Mouse (Mus musculus) liver, embryonic 15.5 days (tissue): ENCODE results near the gene Ppp1cc. TPM values are rescaled to one million over a fixed set of nuclear protein-coding genes. Genes with fewer than 3 reads are reported as not detected.
"Not testable (repeated sequence)": the region's sequence is repeated elsewhere in the genome, so short reads cannot be mapped to it uniquely, and the experiment has no call there.

Experiments
- ATAC-seq: fragments of 200-750 bp; cut with Nextera tagmentation; 2 replicates; pipeline ENCODE4 v1.8.0; 2017; ENCODE audit warnings: moderate number of reproducible peaks, mild to moderate bottlenecking, moderate library complexity; ENCODE audit not compliant: insufficient read depth
- H3K27ac ChIP-seq: fragments of 300-500 bp; sonication (generic); replicated peaks from 2 replicates; pipeline ENCODE4 v1.5.1; 2015; ENCODE audit warnings: mild to moderate bottlenecking, inconsistent platforms
- H3K27me3 ChIP-seq: fragments of 300-500 bp; sonication (generic); 2 replicates; pipeline ENCODE4 v1.6.1; 2015; ENCODE audit warnings: mild to moderate bottlenecking, inconsistent platforms
- H3K36me3 ChIP-seq: fragments of 300-500 bp; sonication (generic); replicated peaks from 2 replicates; pipeline ENCODE4 v1.6.1; 2015; ENCODE audit warnings: moderate library complexity, mild to moderate bottlenecking, inconsistent platforms
- H3K4me1 ChIP-seq: fragments of 300-500 bp; sonication (generic); replicated peaks from 2 replicates; pipeline ENCODE4 v1.6.1; 2015; ENCODE audit warnings: inconsistent platforms
- H3K4me2 ChIP-seq: fragments of 300-500 bp; sonication (generic); 2 replicates; pipeline ENCODE4 v1.6.1; 2015; ENCODE audit warnings: moderate library complexity, mild to moderate bottlenecking, inconsistent platforms
- H3K4me3 ChIP-seq: fragments of 300-500 bp; sonication (generic); replicated peaks from 2 replicates; pipeline ENCODE4 v1.5.1; 2015; ENCODE audit warnings: mild to moderate bottlenecking, inconsistent platforms
- H3K9ac ChIP-seq: fragments of 300-500 bp; sonication (generic); 2 replicates; pipeline ENCODE4 v1.6.1; 2015; ENCODE audit warnings: moderate library complexity, mild to moderate bottlenecking, inconsistent platforms
- H3K9me3 ChIP-seq: fragments of 300-500 bp; sonication (generic); replicated peaks from 2 replicates; pipeline ENCODE4 v1.6.1; 2016; ENCODE audit warnings: inconsistent platforms
- WGBS: fragments of 180-500 bp; shearing (Covaris S2); methylation state at CpG from one replicate; pipeline ENCODE4 v1.1.7; 2015; ENCODE audit warnings: mixed read lengths; ENCODE audit not compliant: insufficient replicate concordance; 5-methylcytosine and 5-hydroxymethylcytosine counted together
- polyA plus RNA-seq: library from polyadenylated mRNA; unstranded; fragments of >200 nt; fragmentation: Nextera tagmentation; extraction: Ambion mirVana; gene quantifications from 2 replicates; pipeline ENCODE4 v1.2.1, GENCODE M21; 2015

Ppp1cc gene
- polyA plus RNA-seq, 1 experiment from 2014 or later, result 142 TPM

GRCm38 (mm10) chr5:122171058-122171457 lies 13.0 kb downstream of the Ppp1cc start:
- peaks cover 89% of the 10 kb centered on the region for H3K36me3 ChIP-seq
- no peak overlapping the region for H3K27ac ChIP-seq
- ATAC-seq, result no peak

DNA sequence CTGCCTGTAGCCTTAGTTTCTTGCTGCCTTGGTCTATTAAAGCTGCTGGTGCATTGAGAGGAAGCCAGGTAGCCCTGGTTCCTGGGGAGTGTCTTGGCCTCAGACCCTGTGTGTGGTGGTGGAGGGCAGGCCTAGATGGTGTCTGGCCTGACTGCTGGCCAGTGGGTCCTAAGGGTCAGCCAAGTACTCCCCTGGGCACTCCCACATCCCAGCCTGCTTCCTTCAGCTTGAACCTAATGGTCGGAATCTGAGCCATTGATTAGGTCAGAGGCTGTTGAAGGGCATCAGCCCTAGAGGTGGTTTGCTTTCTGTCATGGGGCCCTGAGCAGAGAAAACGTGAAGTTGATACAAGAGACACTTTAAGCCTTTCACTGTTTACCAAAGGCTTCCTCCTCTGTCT lies 17.3 kb downstream of the Ppp1cc start:
- H3K4me2 ChIP-seq, result no peak overlapping the region
- peaks cover 59% of the 10 kb centered on the region for H3K36me3 ChIP-seq
- no peaks in the 10 kb centered on the region for H3K4me1 ChIP-seq
- H3K27ac ChIP-seq, result no peak overlapping the region
- WGBS, result 55% methylated on average over 2 of the region's 2 CpGs
- ATAC-seq, result no peak
- no peaks in the 10 kb centered on the region for H3K27me3 ChIP-seq
- H3K9ac ChIP-seq, result no peak overlapping the region
- H3K4me3 ChIP-seq, result no peak overlapping the region
- H3K9me3 ChIP-seq, result no peaks in the 10 kb centered on the region

More at GRCm38 (mm10) chr5:122171058-122171457, 13.0 kb downstream of the Ppp1cc start:
- WGBS, result 93% methylated on average over 8 of the region's 8 CpGs
- Histone ChIP-seq H3K4me1 (peaks cover 10% of the 10 kb centered on the region), H3K4me2 (no peak overlapping the region), H3K9me3 (no peaks in the 10 kb centered on the region), H3K4me3 (no peak overlapping the region), H3K9ac (no peak overlapping the region), H3K27me3 (no peaks in the 10 kb centered on the region)

- H3K4me3 ChIP-seq, result no peak overlapping the region
- H3K4me1 ChIP-seq, result no peaks in the 10 kb centered on the region
- ATAC-seq, result no peak
- WGBS, result 67% methylated on average over 7 of the region's 7 CpGs
- no peaks in the 10 kb centered on the region for H3K27me3 ChIP-seq
- no peak overlapping the region for H3K27ac ChIP-seq
- H3K36me3 ChIP-seq, result peaks cover 54% of the 10 kb centered on the region
- H3K9ac ChIP-seq, result no peak overlapping the region
- no peak overlapping the region for H3K4me2 ChIP-seq
- H3K9me3 ChIP-seq, result no peaks in the 10 kb centered on the region
Observed at GRCm38 (mm10) chr5:122175961-122176360, 17.9 kb downstream of the Ppp1cc start.

DNA sequence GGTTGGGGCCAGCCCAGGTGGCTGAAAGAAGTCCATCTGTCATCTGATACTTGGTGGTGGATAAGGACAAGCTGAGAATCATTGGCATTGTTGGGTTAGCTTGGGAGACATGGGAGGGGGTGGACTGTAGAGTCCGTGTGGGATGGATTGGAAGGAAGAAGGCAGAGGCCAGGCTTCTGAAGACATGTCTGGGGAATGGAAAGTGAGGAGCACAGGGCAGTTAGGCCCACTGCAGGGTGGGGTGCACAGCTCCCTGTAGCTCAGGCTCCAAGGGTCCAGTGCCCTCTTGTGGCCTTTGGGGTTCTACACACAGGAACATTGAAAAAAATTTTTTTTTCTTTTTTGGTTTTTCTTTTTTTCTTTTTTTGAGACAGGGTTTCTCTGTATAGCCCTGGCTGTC lies 18.3 kb downstream of the Ppp1cc start:
- ATAC-seq, result peak; percentile 54; the same call in 1 of the 2 replicates
- Histone ChIP-seq H3K4me3 (no peak overlapping the region), H3K4me1 (no peaks in the 10 kb centered on the region), H3K9ac (no peak overlapping the region), H3K27me3 (no peaks in the 10 kb centered on the region), H3K4me2 (no peak overlapping the region), H3K9me3 (no peaks in the 10 kb centered on the region), H3K36me3 (peaks cover 49% of the 10 kb centered on the region), H3K27ac (no peak overlapping the region)
- 57% methylated on average over 1 of the region's 1 CpGs for WGBS

- ATAC-seq, result no peak
- no peak overlapping the region for H3K27ac ChIP-seq
- no peak overlapping the region for H3K4me3 ChIP-seq
- H3K27me3 ChIP-seq, result no peaks in the 10 kb centered on the region
- no peaks in the 10 kb centered on the region for H3K9me3 ChIP-seq
- WGBS, result 23% methylated on average over 6 of the region's 6 CpGs
- H3K36me3 ChIP-seq, result peaks cover 24% of the 10 kb centered on the region
- H3K4me1 ChIP-seq, result no peaks in the 10 kb centered on the region
- H3K9ac ChIP-seq, result no peak overlapping the region
- H3K4me2 ChIP-seq, result no peak overlapping the region
Observed at GRCm38 (mm10) chr5:122179665-122180064, 21.6 kb downstream of the Ppp1cc start.

GRCm38 (mm10) chr5:122184283-122184806 lies 26.3 kb downstream of the Ppp1cc start:
- ATAC-seq, result no peak
- H3K9me3 ChIP-seq, result no peaks in the 10 kb centered on the region
- WGBS, result 35% methylated on average over 7 of the region's 7 CpGs
- no peaks in the 10 kb centered on the region for H3K36me3 ChIP-seq
- H3K4me1 ChIP-seq, result no peaks in the 10 kb centered on the region
- no peaks in the 10 kb centered on the region for H3K27me3 ChIP-seq
- H3K4me3 ChIP-seq, result no peak overlapping the region
- H3K27ac ChIP-seq, result no peak overlapping the region
- H3K9ac ChIP-seq, result no peak overlapping the region
- H3K4me2 ChIP-seq, result no peak overlapping the region

- 70% methylated on average over 6 of the region's 6 CpGs for WGBS
- ATAC-seq, H3K4me3 ChIP-seq, H3K4me1 ChIP-seq, H3K4me2 ChIP-seq, H3K27ac ChIP-seq, H3K9me3 ChIP-seq, H3K27me3 ChIP-seq, H3K36me3 ChIP-seq, H3K9ac ChIP-seq: not testable (repeated sequence)
Observed at GRCm38 (mm10) chr5:122184858-122185257, 26.8 kb downstream of the Ppp1cc start.

GRCm38 (mm10) chr5:122189115-122189514 lies 31.0 kb downstream of the Ppp1cc start:
- Histone ChIP-seq H3K4me2 (no peak overlapping the region), H3K9ac (no peak overlapping the region), H3K4me1 (peaks cover 8% of the 10 kb centered on the region), H3K4me3 (no peak overlapping the region), H3K36me3 (no peaks in the 10 kb centered on the region), H3K27me3 (no peaks in the 10 kb centered on the region), H3K9me3 (no peaks in the 10 kb centered on the region), H3K27ac (no peak overlapping the region)
- no peak for ATAC-seq
- 19% methylated on average over 3 of the region's 3 CpGs for WGBS

DNA sequence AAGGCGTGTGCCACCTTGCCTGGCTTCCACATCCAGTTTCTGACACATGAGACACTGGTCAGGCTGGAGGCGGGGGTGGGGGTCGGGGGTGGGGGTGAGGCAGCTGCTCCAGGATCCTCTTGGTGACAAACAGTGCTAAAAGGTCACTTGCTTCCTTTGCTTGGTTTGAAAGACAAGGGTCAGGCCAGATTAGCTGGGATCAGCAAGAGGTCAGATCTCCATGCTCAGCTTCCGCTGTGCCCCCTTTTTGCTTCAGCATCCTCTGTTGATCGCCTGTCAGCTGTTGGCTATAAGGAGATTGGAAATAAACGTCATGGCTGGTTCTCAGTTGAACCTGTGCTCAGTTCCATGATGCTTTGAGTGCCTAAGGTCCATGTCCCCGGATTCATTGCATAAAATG lies 32.4 kb downstream of the Ppp1cc start:
- H3K4me1 ChIP-seq, result peaks cover 8% of the 10 kb centered on the region
- H3K9ac ChIP-seq, result no peak overlapping the region
- H3K9me3 ChIP-seq, result no peaks in the 10 kb centered on the region
- no peak overlapping the region for H3K27ac ChIP-seq
- no peak for ATAC-seq
- H3K36me3 ChIP-seq, result no peaks in the 10 kb centered on the region
- H3K4me3 ChIP-seq, result no peak overlapping the region
- 58% methylated on average over 7 of the region's 7 CpGs for WGBS
- no peaks in the 10 kb centered on the region for H3K27me3 ChIP-seq
- H3K4me2 ChIP-seq, result no peak overlapping the region

- no peaks in the 10 kb centered on the region for H3K36me3 ChIP-seq
- no peak overlapping the region for H3K9ac ChIP-seq
- H3K27me3 ChIP-seq, result no peaks in the 10 kb centered on the region
- H3K9me3 ChIP-seq, result no peaks in the 10 kb centered on the region
- no peak for ATAC-seq
- no peak overlapping the region for H3K27ac ChIP-seq
- WGBS, result 60% methylated on average over 12 of the region's 12 CpGs
- H3K4me2 ChIP-seq, result no peak overlapping the region
- peaks cover 8% of the 10 kb centered on the region for H3K4me1 ChIP-seq
- no peak overlapping the region for H3K4me3 ChIP-seq
Observed at GRCm38 (mm10) chr5:122191269-122192063, 33.4 kb downstream of the Ppp1cc start.

GRCm38 (mm10) chr5:122192347-122192746 lies 34.3 kb downstream of the Ppp1cc start:
- no peak overlapping the region for H3K27ac ChIP-seq
- no peak for ATAC-seq
- H3K27me3 ChIP-seq, result no peaks in the 10 kb centered on the region
- no peak overlapping the region for H3K9ac ChIP-seq
- H3K4me3 ChIP-seq, result no peak overlapping the region
- no peaks in the 10 kb centered on the region for H3K36me3 ChIP-seq
- WGBS, result 17% methylated on average over 3 of the region's 4 CpGs
- H3K9me3 ChIP-seq, result no peaks in the 10 kb centered on the region
- no peak overlapping the region for H3K4me2 ChIP-seq
- H3K4me1 ChIP-seq, result peaks cover 8% of the 10 kb centered on the region
